Mouse (Mus musculus): ENCODE measurements at regions not wholly inside any gene's neighbourhood (a gene's known extent, or its start where the extent isn't known, plus 50 kb on each side); places are given as distances from the start of the nearest gene placed in this dataset.

DNA sequence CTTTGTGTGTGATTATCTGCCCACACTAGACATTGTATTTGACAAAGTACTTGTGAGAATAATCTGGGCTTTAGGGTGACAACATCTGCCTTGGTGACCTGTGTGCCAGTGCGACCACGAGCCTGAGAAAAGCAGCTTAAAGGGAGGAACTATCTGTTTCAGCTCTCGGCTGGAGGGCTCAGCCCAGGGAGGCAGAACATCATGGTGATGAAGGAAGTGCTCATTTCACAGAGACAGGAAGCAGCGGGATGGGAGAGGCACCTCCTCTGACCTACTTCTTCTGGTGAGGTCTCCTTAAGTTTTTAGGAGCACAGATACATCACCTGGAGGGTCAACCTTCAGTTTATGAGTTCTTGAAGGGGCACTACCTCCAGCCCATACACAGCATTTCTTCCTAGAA lies 89.8 kb downstream of the Kif26a start:
- H3K27ac ChIP-seq, result no peak overlapping the region
- no peak for ATAC-seq (ENCODE audit: low FRiP score)
- WGBS, result 65% methylated on average over 4 of the region's 4 CpGs
- peaks cover 44% of the 10 kb centered on the region for H3K27me3 ChIP-seq
- H3K4me3 ChIP-seq, result no peak overlapping the region
- no peak overlapping the region for H3K4me2 ChIP-seq
- no peaks in the 10 kb centered on the region for H3K36me3 ChIP-seq
- no peak overlapping the region for H3K9ac ChIP-seq
- peaks cover 45% of the 10 kb centered on the region for H3K4me1 ChIP-seq (replicated peaks)
- no peaks in the 10 kb centered on the region for H3K9me3 ChIP-seq

DNA sequence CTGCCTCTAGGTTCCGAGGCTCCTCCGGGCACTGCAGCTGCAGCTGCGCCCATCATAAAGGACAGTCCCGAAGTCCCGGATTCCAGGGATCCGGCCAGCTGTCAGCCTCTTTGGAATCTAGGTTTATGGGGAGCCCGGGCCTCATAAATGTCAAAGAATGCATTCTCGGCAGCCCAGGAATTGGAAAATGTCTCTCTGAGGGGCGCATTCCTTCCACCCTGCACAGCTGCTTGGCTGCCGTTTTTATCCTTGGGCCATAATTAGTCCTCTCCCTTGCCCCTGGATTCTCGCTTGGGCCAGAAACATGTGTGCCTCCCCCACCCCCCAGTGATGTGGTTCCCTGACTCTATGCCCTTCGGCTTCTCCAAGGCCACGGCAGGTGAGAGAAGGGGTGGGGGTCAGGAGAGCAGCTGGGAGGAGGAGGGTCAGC lies 91.1 kb downstream of the Kif26a start:
- H3K4me1 ChIP-seq (replicated peaks), result peaks cover 57% of the 10 kb centered on the region
- H3K27me3 ChIP-seq, result peaks cover 38% of the 10 kb centered on the region

DNA sequence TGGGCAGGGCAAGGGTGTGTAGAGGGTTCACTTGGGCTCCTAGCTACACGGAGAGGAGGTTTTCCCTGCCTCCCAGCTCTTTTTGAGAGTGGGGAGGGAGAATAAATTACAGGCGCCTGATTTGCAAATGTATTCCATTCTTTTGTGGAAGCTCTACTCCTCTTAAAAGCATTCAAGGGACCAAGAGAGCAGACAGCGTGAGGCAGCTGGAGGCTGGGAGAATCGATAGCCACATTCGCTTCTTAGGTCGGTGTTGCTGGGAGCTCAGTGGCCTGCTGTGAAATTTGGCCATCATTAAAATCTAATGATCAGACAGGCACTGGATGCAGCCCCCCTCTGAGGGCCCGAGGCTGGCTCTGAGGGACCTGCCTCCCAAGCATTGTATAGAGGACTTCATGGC lies 92.8 kb downstream of the Kif26a start:
- H3K27ac ChIP-seq, result peak overlapping the region; percentile 59
- H3K9me3 ChIP-seq, result no peaks in the 10 kb centered on the region
- no peak overlapping the region for H3K4me3 ChIP-seq
- no peak overlapping the region for H3K4me2 ChIP-seq
- no peaks in the 10 kb centered on the region for H3K36me3 ChIP-seq
- H3K9ac ChIP-seq, result 0 out of 2 replicates have a peak overlapping the region, but pooled peaks have one; percentile 9
- ATAC-seq (ENCODE audit: low FRiP score), result no peak
- H3K4me1 ChIP-seq (replicated peaks), result peaks cover 60% of the 10 kb centered on the region
- peaks cover 43% of the 10 kb centered on the region for H3K27me3 ChIP-seq
- 4% methylated on average over 7 of the region's 7 CpGs for WGBS

More for the DNA sequence above, 91.1 kb downstream of the Kif26a start:
- Histone ChIP-seq H3K4me2 (no peak overlapping the region), H3K36me3 (no peaks in the 10 kb centered on the region), H3K4me3 (no peak overlapping the region), H3K9ac (0 out of 2 replicates have a peak overlapping the region, but pooled peaks have one; percentile 8), H3K9me3 (no peaks in the 10 kb centered on the region), H3K27ac (peak overlapping the region; percentile 44; the same call in 1 of the 2 replicates)
- WGBS, result 42% methylated on average over 13 of the region's 13 CpGs
- no peak for ATAC-seq (ENCODE audit: low FRiP score)

DNA sequence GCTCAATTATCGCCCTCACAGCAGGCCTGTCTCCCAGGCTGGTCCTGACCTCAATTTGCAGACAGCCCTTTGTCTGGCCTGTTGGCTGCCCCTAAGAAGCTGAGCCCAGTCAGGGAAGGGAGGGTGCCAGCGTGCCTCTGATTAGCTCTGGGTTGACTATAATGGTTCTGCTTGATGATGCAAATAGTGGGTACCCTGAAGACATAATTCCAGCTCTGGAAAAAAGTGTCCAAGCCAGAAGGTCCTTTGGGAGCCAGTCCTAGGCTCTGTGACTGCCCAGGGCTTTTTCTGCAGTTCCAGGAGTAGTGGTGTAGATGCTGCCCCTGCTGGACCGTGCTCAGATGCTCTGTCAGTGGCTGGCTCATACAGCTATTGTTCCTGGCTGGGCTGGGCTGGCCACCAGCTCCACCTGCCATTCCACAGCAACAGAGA lies 95.7 kb downstream of the Kif26a start:
- no peak overlapping the region for H3K4me3 ChIP-seq
- H3K27ac ChIP-seq, result peak overlapping the region; percentile 52
- ATAC-seq (ENCODE audit: low FRiP score), result peak; percentile 43; the same call in 1 of the 2 replicates
- H3K27me3 ChIP-seq, result peaks cover 50% of the 10 kb centered on the region
- no peaks in the 10 kb centered on the region for H3K9me3 ChIP-seq
- H3K4me2 ChIP-seq, result no peak overlapping the region
- H3K9ac ChIP-seq, result no peak overlapping the region
- 0% methylated on average over 3 of the region's 3 CpGs for WGBS
- no peaks in the 10 kb centered on the region for H3K36me3 ChIP-seq
- peaks cover 50% of the 10 kb centered on the region for H3K4me1 ChIP-seq (replicated peaks)

DNA sequence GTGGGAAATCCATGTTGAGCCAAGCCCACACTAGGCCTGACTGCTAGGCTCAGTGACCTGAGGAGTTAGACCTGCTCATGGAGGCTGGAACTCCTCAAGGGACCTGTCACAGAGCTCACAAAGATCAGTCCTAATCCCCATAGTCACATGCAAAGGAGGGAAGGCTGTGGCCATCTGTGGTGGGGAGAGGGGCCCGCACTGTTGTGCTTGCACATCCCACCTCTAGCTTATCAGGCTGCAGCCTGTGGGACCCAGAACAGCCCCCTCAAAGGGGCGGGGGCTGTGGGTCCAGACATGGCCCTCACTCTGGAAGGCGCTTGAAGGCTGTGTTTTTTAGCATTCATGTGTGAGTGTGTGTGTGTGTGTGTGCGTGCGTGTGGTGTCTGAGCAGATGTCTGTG lies 97.2 kb downstream of the Kif26a start:
- Histone ChIP-seq H3K4me1 (replicated peaks) (peaks cover 37% of the 10 kb centered on the region), H3K9ac (no peak overlapping the region), H3K27ac (no peak overlapping the region), H3K4me3 (no peak overlapping the region), H3K27me3 (peaks cover 54% of the 10 kb centered on the region), H3K9me3 (no peaks in the 10 kb centered on the region), H3K36me3 (no peaks in the 10 kb centered on the region), H3K4me2 (no peak overlapping the region)
- WGBS, result 76% methylated on average over 5 of the region's 5 CpGs
- no peak for ATAC-seq (ENCODE audit: low FRiP score)

DNA sequence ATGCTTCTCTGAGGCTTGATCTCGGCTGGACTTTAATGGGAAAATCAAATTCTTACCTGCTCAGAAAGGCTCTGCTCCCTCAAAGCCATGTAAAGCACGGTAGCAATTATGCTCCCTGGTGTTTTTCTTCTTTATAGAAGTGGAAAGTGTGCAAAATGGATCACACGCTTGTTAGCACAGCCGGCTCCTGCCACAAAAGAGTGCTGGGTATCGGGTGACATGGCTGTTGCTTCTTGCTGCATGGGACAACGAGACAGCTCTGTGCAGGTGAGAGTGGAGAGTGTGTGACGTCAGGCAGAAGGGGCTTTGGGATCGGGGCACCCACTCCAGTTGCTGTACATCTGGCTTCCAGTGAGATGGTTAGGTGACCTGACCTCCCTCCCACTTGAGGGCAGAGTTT lies 104.9 kb downstream of the Kif26a start:
- no peak for ATAC-seq (ENCODE audit: low FRiP score)
- Histone ChIP-seq H3K4me2 (no peak overlapping the region), H3K4me1 (replicated peaks) (peaks cover 39% of the 10 kb centered on the region), H3K4me3 (no peak overlapping the region), H3K27ac (no peak overlapping the region), H3K9me3 (0 out of 2 replicates have a peak, but pooled peaks cover 6% of the 10 kb centered on the region), H3K27me3 (peaks cover 78% of the 10 kb centered on the region), H3K9ac (no peak overlapping the region), H3K36me3 (no peaks in the 10 kb centered on the region)
- WGBS, result 28% methylated on average over 8 of the region's 8 CpGs

DNA sequence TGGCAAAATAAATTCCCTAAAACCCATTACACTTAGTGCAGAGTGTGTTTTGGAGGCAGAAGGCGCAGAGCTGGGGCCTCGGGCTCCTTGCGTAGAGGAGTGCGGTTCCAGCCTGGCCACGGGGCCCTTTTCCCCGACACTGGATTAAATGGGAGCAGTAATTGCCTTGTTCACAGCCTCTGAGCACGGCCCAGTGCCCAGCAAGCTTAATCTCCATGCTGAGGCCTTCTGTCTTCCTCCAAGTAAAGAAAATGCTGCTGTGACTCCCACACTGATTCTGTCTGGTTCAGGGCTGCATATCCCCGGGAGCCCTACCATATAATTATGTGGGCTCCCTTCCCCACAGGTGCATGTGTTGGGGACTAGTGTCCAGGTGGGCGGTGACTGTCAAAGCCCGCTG lies 107.5 kb downstream of the Kif26a start:
- peak; percentile 41; the same call in 1 of the 2 replicates for ATAC-seq (ENCODE audit: low FRiP score)
- Histone ChIP-seq H3K36me3 (no peaks in the 10 kb centered on the region), H3K9ac (no peak overlapping the region), H3K4me2 (no peak overlapping the region), H3K4me1 (replicated peaks) (peaks cover 39% of the 10 kb centered on the region), H3K27me3 (peaks cover 62% of the 10 kb centered on the region), H3K27ac (peak overlapping the region; percentile 41), H3K9me3 (0 out of 2 replicates have a peak, but pooled peaks cover 6% of the 10 kb centered on the region), H3K4me3 (no peak overlapping the region)
- 65% methylated on average over 10 of the region's 10 CpGs for WGBS

DNA sequence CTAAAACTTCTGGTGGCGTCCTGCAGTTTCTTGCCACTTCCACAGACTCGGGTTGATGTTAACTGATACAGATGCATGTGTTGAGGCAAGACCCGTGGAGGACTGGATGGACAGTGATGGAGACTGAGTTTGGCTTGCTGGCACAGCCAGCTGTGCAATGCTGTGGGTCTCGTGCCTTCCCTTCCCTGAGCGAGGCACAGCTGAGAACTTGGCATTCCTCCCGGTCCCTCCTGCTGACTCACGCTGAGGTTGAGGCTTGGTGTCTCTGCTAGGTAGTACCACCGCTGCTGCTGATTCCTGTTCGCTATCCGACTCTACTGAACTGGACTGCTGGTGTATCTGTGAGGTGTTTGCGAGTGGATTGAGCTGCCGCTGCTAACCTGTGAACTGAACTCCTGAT lies 109.2 kb downstream of the Kif26a start:
- peaks cover 27% of the 10 kb centered on the region for H3K4me1 ChIP-seq (replicated peaks)
- H3K9ac ChIP-seq, result no peak overlapping the region
- H3K36me3 ChIP-seq, result no peaks in the 10 kb centered on the region
- H3K27me3 ChIP-seq, result peaks cover 45% of the 10 kb centered on the region
- H3K4me2 ChIP-seq, result no peak overlapping the region
- no peak overlapping the region for H3K27ac ChIP-seq
- 0 out of 2 replicates have a peak, but pooled peaks cover 6% of the 10 kb centered on the region for H3K9me3 ChIP-seq
- no peak overlapping the region for H3K4me3 ChIP-seq
- WGBS, result 89% methylated on average over 12 of the region's 12 CpGs
- no peak for ATAC-seq (ENCODE audit: low FRiP score)

DNA sequence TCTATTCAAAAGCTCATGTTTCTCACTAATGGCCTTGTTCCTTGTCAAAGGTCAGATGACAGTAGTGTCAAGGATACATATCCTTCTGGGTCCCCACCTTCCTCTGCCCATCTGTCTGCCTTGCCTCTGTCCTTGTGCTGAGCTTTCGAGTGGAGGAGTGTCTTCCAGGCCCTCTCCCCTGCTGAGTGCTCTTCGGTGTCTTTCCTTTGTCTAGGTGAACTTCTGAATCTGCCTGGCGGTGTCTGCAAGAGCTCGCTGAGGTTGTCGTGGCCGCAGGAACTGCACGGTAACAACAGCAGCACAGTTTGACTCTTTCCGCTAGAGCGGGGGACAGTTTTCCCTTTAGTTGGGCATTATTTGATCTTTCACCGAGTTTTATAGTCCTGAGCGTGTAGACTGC lies 111.7 kb downstream of the Kif26a start:
- no peak overlapping the region for H3K9ac ChIP-seq
- H3K4me3 ChIP-seq, result no peak overlapping the region
- no peak for ATAC-seq (ENCODE audit: low FRiP score)
- H3K4me2 ChIP-seq, result no peak overlapping the region
- no peaks in the 10 kb centered on the region for H3K36me3 ChIP-seq
- H3K27ac ChIP-seq, result no peak overlapping the region
- 17% methylated on average over 11 of the region's 11 CpGs for WGBS
- peaks cover 34% of the 10 kb centered on the region for H3K27me3 ChIP-seq
- H3K9me3 ChIP-seq, result 0 out of 2 replicates have a peak, but pooled peaks cover 6% of the 10 kb centered on the region
- H3K4me1 ChIP-seq (replicated peaks), result peaks cover 9% of the 10 kb centered on the region

DNA sequence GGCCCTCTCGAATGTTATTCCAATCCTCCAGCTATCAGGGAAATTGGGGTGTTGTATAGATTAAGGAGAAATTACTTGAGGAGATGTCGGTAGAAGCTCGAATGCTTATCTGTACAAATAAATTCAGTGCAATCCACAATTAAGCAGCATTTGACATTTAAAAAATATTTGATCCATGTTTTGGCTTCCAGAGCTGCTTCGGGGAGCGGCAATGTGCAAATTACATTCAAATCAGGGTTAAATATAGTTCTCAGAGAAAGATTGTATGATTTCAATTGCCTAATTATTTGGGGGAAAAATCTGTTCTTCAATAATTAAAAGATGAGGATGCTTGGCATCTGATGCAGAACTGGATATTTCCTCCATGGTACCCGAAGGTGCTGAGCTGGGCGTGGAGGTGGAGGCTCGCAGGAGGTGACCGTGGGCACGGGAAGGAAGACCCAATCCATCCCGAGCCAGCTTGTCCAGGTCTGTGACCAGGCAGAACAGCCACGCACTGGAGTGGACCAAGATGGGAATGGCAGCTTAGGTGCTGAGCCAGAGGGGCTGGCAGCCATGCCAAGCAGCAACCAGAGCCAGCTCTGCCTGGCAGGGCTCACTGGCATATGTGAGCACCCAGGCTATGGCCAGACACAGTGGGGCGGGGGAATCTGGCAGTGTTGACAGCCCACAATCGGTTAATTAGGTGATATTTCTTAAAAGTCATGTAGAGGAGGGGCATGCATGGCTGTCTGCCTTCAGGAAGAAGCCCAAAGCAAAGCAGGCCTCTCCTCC lies 117.5 kb downstream of the Kif26a start:
- ATAC-seq (ENCODE audit: low FRiP score), result no peak
- 84% methylated on average over 14 of the region's 14 CpGs for WGBS
- Histone ChIP-seq H3K9me3 (no peaks in the 10 kb centered on the region), H3K36me3 (no peaks in the 10 kb centered on the region), H3K27me3 (peaks cover 34% of the 10 kb centered on the region), H3K4me1 (replicated peaks) (peaks cover 10% of the 10 kb centered on the region; the same call in 1 of the 2 replicates), H3K9ac (no peak overlapping the region), H3K27ac (no peak overlapping the region), H3K4me3 (no peak overlapping the region), H3K4me2 (no peak overlapping the region)

DNA sequence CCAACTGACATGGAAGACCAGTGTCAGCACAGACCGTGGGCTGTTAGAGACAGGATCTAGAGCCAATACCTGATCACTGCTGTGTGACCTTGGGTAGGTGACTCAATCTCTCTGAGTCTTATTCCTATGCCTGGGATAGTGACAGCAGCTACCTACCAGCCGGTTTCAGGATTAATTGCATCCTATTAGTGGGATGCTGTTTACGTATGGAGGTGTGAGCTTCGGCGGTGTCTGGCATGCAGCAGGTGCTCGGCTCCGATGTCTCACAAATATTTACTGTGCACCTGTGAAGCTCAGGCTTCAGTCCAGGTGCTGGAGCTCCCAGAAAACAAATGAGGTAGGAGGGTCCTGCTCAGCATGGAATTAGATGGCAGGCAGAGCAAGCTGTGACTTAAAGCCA lies 118.2 kb downstream of the Kif26a start:
- peaks cover 10% of the 10 kb centered on the region; the same call in 1 of the 2 replicates for H3K4me1 ChIP-seq (replicated peaks)
- no peak overlapping the region for H3K4me2 ChIP-seq
- H3K27ac ChIP-seq, result no peak overlapping the region
- no peak for ATAC-seq (ENCODE audit: low FRiP score)
- no peaks in the 10 kb centered on the region for H3K9me3 ChIP-seq
- WGBS, result 84% methylated on average over 7 of the region's 7 CpGs
- no peaks in the 10 kb centered on the region for H3K36me3 ChIP-seq
- peaks cover 34% of the 10 kb centered on the region for H3K27me3 ChIP-seq
- H3K4me3 ChIP-seq, result no peak overlapping the region
- H3K9ac ChIP-seq, result no peak overlapping the region

DNA sequence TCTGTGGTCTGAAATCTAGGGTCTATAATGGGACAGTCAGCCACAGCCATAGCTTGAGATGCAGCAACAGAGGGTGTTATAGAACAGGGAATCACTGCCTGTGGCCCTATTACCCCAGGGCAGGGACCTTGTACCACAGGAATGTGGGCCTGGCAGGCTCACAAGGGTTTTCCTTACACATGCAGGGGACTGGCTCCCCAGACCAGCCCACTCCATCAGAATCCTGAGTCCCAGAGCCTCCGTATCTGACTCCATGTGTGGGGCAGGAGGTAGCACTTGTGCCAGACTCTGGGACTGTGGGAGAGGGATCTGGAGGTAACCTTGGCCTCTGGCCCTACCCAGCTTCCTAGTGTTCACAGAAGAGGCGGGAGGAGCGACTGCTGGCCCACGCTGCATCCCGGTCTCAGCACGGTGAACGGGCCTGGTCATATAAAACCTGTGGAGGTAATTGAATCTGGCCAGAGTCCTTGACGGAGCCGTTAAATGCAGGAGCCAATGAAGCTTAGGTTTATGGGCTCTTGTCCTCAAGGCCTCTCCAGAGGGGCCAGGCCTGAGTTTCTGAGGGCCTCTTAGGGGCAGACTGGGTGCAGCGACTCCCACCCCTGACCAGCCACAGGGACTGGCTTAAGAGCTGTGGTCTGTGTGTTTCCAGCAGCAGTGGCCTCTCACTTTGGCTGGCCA lies 119.4 kb downstream of the Kif26a start:
- no peak overlapping the region for H3K27ac ChIP-seq
- 0 out of 2 replicates have a peak overlapping the region, but pooled peaks have one; percentile 8 for H3K9ac ChIP-seq
- H3K4me1 ChIP-seq (replicated peaks), result peaks cover 10% of the 10 kb centered on the region; the same call in 1 of the 2 replicates
- H3K4me2 ChIP-seq, result no peak overlapping the region
- no peak overlapping the region for H3K4me3 ChIP-seq
- peaks cover 34% of the 10 kb centered on the region for H3K27me3 ChIP-seq
- H3K9me3 ChIP-seq, result no peaks in the 10 kb centered on the region
- H3K36me3 ChIP-seq, result no peaks in the 10 kb centered on the region
- 69% methylated on average over 10 of the region's 10 CpGs for WGBS
- no peak for ATAC-seq (ENCODE audit: low FRiP score)
